Mouse (Mus musculus): ENCODE results near the gene Gm37240. TPM values are rescaled to one million over a fixed set of nuclear protein-coding genes. Genes with fewer than 3 reads are reported as not detected.

Gene Gm37240
- polyA plus RNA-seq, 1 experiment from 2014 or later: 0.48 TPM

- 69% methylated on average over 4 of the region's 4 CpGs for whole genome bisulfite sequencing
- ATAC-seq: no peak
- Histone ChIP-seq H3K4me1 (no peaks in the 10 kb centered on the region), H3K4me2 (no peak overlapping the region), H3K9ac (no peak overlapping the region), H3K36me3 (ENCODE audit: poor library complexity, severe bottlenecking) (no peaks in the 10 kb centered on the region), H3K4me3 (no peak overlapping the region), H3K9me3 (replicated peaks) (no peaks in the 10 kb centered on the region), H3K27ac (no peak overlapping the region), H3K27me3 (no peaks in the 10 kb centered on the region)
Measured at GRCm38 (mm10) chr3:85435406-85435805, 451.9 kb downstream of the Gm37240 start.

- no peaks in the 10 kb centered on the region for H3K36me3 ChIP-seq (ENCODE audit: poor library complexity, severe bottlenecking)
- no peak overlapping the region for H3K9ac ChIP-seq
- no peak for ATAC-seq
- no peaks in the 10 kb centered on the region for H3K9me3 ChIP-seq (replicated peaks)
- WGBS: 96% methylated on average over 4 of the region's 4 CpGs
- no peak overlapping the region for H3K4me3 ChIP-seq
- no peak overlapping the region for H3K4me2 ChIP-seq
- H3K4me1 ChIP-seq: no peaks in the 10 kb centered on the region
- no peak overlapping the region for H3K27ac ChIP-seq
- H3K27me3 ChIP-seq: no peaks in the 10 kb centered on the region
Measured at GRCm38 (mm10) chr3:85431208-85431607, 456.1 kb downstream of the Gm37240 start.

- H3K9me3 ChIP-seq (replicated peaks): no peaks in the 10 kb centered on the region
- no peak overlapping the region for H3K4me3 ChIP-seq
- H3K4me2 ChIP-seq: no peak overlapping the region
- H3K36me3 ChIP-seq (ENCODE audit: poor library complexity, severe bottlenecking): no peaks in the 10 kb centered on the region
- no peaks in the 10 kb centered on the region for H3K27me3 ChIP-seq
- no peak overlapping the region for H3K27ac ChIP-seq
- no peak for ATAC-seq
- WGBS: 66% methylated on average over 5 of the region's 5 CpGs
- H3K9ac ChIP-seq: no peak overlapping the region
- no peaks in the 10 kb centered on the region for H3K4me1 ChIP-seq
Measured at GRCm38 (mm10) chr3:85423376-85423997, 463.8 kb downstream of the Gm37240 start.

GRCm38 (mm10) chr3:85421403-85421802, 465.9 kb downstream of the Gm37240 start:
- no peaks in the 10 kb centered on the region for H3K9me3 ChIP-seq (replicated peaks)
- H3K36me3 ChIP-seq (ENCODE audit: poor library complexity, severe bottlenecking): no peaks in the 10 kb centered on the region
- no peak overlapping the region for H3K4me3 ChIP-seq
- no peaks in the 10 kb centered on the region for H3K4me1 ChIP-seq
- H3K9ac ChIP-seq: no peak overlapping the region
- H3K27ac ChIP-seq: no peak overlapping the region
- ATAC-seq: no peak
- H3K27me3 ChIP-seq: no peaks in the 10 kb centered on the region
- 82% methylated on average over 9 of the region's 9 CpGs for WGBS
- no peak overlapping the region for H3K4me2 ChIP-seq

GRCm38 (mm10) chr3:85417663-85418062, 469.7 kb downstream of the Gm37240 start:
- Histone ChIP-seq H3K9me3 (replicated peaks) (no peaks in the 10 kb centered on the region), H3K36me3 (ENCODE audit: poor library complexity, severe bottlenecking) (no peaks in the 10 kb centered on the region)
- no peak for ATAC-seq

GRCm38 (mm10) chr3:85398841-85399240, 488.5 kb downstream of the Gm37240 start:
- no peak overlapping the region for H3K4me3 ChIP-seq
- no peak overlapping the region for H3K9ac ChIP-seq
- H3K27me3 ChIP-seq: no peaks in the 10 kb centered on the region
- no peaks in the 10 kb centered on the region for H3K4me1 ChIP-seq
- no peaks in the 10 kb centered on the region for H3K36me3 ChIP-seq (ENCODE audit: poor library complexity, severe bottlenecking)
- no peak for ATAC-seq
- peaks cover 9% of the 10 kb centered on the region; the same call in 1 of the 2 replicates for H3K9me3 ChIP-seq (replicated peaks)
- no peak overlapping the region for H3K27ac ChIP-seq
- no peak overlapping the region for H3K4me2 ChIP-seq

More at GRCm38 (mm10) chr3:85417663-85418062, 469.7 kb downstream of the Gm37240 start:
- Histone ChIP-seq H3K4me2 (no peak overlapping the region), H3K9ac (no peak overlapping the region), H3K27me3 (no peaks in the 10 kb centered on the region), H3K27ac (no peak overlapping the region), H3K4me1 (no peaks in the 10 kb centered on the region), H3K4me3 (no peak overlapping the region)
- WGBS: 94% methylated on average over 4 of the region's 4 CpGs

- no peaks in the 10 kb centered on the region for H3K27me3 ChIP-seq
- H3K4me1 ChIP-seq: no peaks in the 10 kb centered on the region
- no peak overlapping the region for H3K9ac ChIP-seq
- WGBS: 89% methylated on average over 1 of the region's 1 CpGs
- H3K4me2 ChIP-seq: no peak overlapping the region
- peaks cover 9% of the 10 kb centered on the region; the same call in 1 of the 2 replicates for H3K9me3 ChIP-seq (replicated peaks)
- H3K36me3 ChIP-seq (ENCODE audit: poor library complexity, severe bottlenecking): no peaks in the 10 kb centered on the region
- ATAC-seq: no peak
- no peak overlapping the region for H3K4me3 ChIP-seq
- H3K27ac ChIP-seq: no peak overlapping the region
Measured at GRCm38 (mm10) chr3:85398483-85398835, 488.9 kb downstream of the Gm37240 start.

- Histone ChIP-seq H3K27me3 (no peaks in the 10 kb centered on the region), H3K4me2 (no peak overlapping the region), H3K4me3 (no peak overlapping the region), H3K9ac (no peak overlapping the region), H3K4me1 (no peaks in the 10 kb centered on the region), H3K36me3 (ENCODE audit: poor library complexity, severe bottlenecking) (no peaks in the 10 kb centered on the region), H3K27ac (no peak overlapping the region), H3K9me3 (replicated peaks) (peaks cover 9% of the 10 kb centered on the region; the same call in 1 of the 2 replicates)
- ATAC-seq: no peak
Measured at GRCm38 (mm10) chr3:85397816-85398482, 489.4 kb downstream of the Gm37240 start.

- H3K4me3 ChIP-seq: no peak overlapping the region
- no peak overlapping the region for H3K4me2 ChIP-seq
- H3K36me3 ChIP-seq (ENCODE audit: poor library complexity, severe bottlenecking): no peaks in the 10 kb centered on the region
- H3K27me3 ChIP-seq: no peaks in the 10 kb centered on the region
- no peak overlapping the region for H3K9ac ChIP-seq
- no peak overlapping the region for H3K27ac ChIP-seq
- ATAC-seq: no peak
- WGBS: 92% methylated on average over 3 of the region's 3 CpGs
- H3K9me3 ChIP-seq (replicated peaks): peaks cover 9% of the 10 kb centered on the region; the same call in 1 of the 2 replicates
- no peaks in the 10 kb centered on the region for H3K4me1 ChIP-seq
Measured at GRCm38 (mm10) chr3:85393395-85393794, 493.9 kb downstream of the Gm37240 start.

- Histone ChIP-seq H3K4me2 (no peak overlapping the region), H3K36me3 (ENCODE audit: poor library complexity, severe bottlenecking) (no peaks in the 10 kb centered on the region), H3K4me1 (no peaks in the 10 kb centered on the region), H3K9me3 (replicated peaks) (peaks cover 9% of the 10 kb centered on the region; the same call in 1 of the 2 replicates), H3K27ac (no peak overlapping the region), H3K9ac (no peak overlapping the region), H3K4me3 (no peak overlapping the region), H3K27me3 (no peaks in the 10 kb centered on the region)
- ATAC-seq: no peak
- WGBS: 89% methylated on average over 6 of the region's 6 CpGs
Measured at GRCm38 (mm10) chr3:85391756-85392155, 495.6 kb downstream of the Gm37240 start.

GRCm38 (mm10) chr3:85391111-85391510, 496.2 kb downstream of the Gm37240 start:
- no peak overlapping the region for H3K4me2 ChIP-seq
- no peaks in the 10 kb centered on the region for H3K4me1 ChIP-seq
- H3K9me3 ChIP-seq (replicated peaks): peaks cover 6% of the 10 kb centered on the region; the same call in 1 of the 2 replicates
- H3K36me3 ChIP-seq (ENCODE audit: poor library complexity, severe bottlenecking): no peaks in the 10 kb centered on the region
- no peaks in the 10 kb centered on the region for H3K27me3 ChIP-seq
- H3K27ac ChIP-seq: no peak overlapping the region
- 74% methylated on average over 2 of the region's 2 CpGs for WGBS
- no peak for ATAC-seq
- no peak overlapping the region for H3K9ac ChIP-seq
- H3K4me3 ChIP-seq: no peak overlapping the region

- H3K9ac ChIP-seq: no peak overlapping the region
- no peaks in the 10 kb centered on the region for H3K9me3 ChIP-seq (replicated peaks)
- no peaks in the 10 kb centered on the region for H3K36me3 ChIP-seq (ENCODE audit: poor library complexity, severe bottlenecking)
- ATAC-seq: no peak
- no peaks in the 10 kb centered on the region for H3K27me3 ChIP-seq
- no peak overlapping the region for H3K4me3 ChIP-seq
- H3K27ac ChIP-seq: no peak overlapping the region
- H3K4me1 ChIP-seq: no peaks in the 10 kb centered on the region
- H3K4me2 ChIP-seq: no peak overlapping the region
Measured at GRCm38 (mm10) chr3:85385371-85385770, 501.9 kb downstream of the Gm37240 start.

GRCm38 (mm10) chr3:85383330-85383729, 504.0 kb downstream of the Gm37240 start:
- no peak overlapping the region for H3K4me2 ChIP-seq
- no peak for ATAC-seq
- H3K4me1 ChIP-seq: no peaks in the 10 kb centered on the region
- no peak overlapping the region for H3K4me3 ChIP-seq
- H3K9ac ChIP-seq: no peak overlapping the region
- no peak overlapping the region for H3K27ac ChIP-seq
- no peaks in the 10 kb centered on the region for H3K36me3 ChIP-seq (ENCODE audit: poor library complexity, severe bottlenecking)
- no peaks in the 10 kb centered on the region for H3K9me3 ChIP-seq (replicated peaks)
- no peaks in the 10 kb centered on the region for H3K27me3 ChIP-seq
- 90% methylated on average over 3 of the region's 3 CpGs for WGBS
